In the genomic region with DNA sequence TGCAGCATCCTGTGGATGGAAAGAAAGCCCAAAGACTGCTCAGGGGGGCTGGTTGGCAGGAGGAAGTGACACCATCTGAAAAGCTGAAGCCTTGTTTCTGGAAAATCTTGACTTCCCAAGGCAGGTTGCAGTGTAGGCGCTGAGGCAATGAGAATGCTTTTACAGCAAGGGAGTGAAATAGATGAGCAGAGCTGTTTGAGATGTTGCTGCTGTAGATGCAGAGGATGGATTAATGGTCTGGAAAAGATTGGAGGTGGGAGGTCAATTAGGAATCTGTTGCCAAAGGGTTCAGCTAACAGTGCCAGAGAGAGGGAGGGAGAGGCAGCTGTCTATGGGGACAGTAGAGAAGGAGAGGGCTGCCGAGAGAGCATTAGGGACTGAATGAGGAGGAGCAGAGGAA, we compare ENCODE assay signal across 21 mouse cellular contexts. TPM values are rescaled to one million over a fixed set of nuclear protein-coding genes. Genes with fewer than 3 reads are reported as not detected.
A peak's percentile ranks its signal among the peaks of the same experiment; 100 is the strongest.
DNase-seq lines count a peak whose midpoint lies in the region; ATAC-seq and TF ChIP-seq lines count a peak whose summit lies in the region.
"Had no signal": no experiment of that assay in that cellular context is flagged by ENCODE, and none has a peak within 500 bp of the region (broad histone marks: within the 10 kb centered on the region; RNA-seq: fewer than 3 reads in every experiment).

No protein-coding gene starts in this region.

- 24% methylated on average over 2 of the region's 2 CpGs for WGBS in neural tube, embryonic 12.5 days
- WGBS in intestine, embryonic 15.5 days, result 69% methylated on average over 2 of the region's 2 CpGs

- DNase-seq in embryo, embryonic 10.5 days (ENCODE audit: low spot score), result peak; percentile 14
- no peak for DNase-seq in embryo, embryonic 10 days (ENCODE audit: low spot score)
- no peak for DNase-seq in layer of hippocampus, adult 2 months (ENCODE audit: low spot score in 2 of 2)
- no peak for DNase-seq in layer of hippocampus, adult 8-10 months (ENCODE audit: low spot score in 2 of 2)
- DNase-seq in lung, postnatal 10 days, result no peak
- DNase-seq: adrenal gland, adult 2 months; cerebellum, adult 11-12 months; gastrocnemius, postnatal 14 days; heart, postnatal 10 days; kidney, postnatal 36 days; lung, embryonic 14.5 days; midbrain, embryonic 14.5 days; thymus, adult 2 months had no signal

- ATAC-seq in neural tube, embryonic 12.5 days (ENCODE audit: low FRiP score, low read depth), result peak; percentile 45; the same call in 1 of the 2 replicates
- ATAC-seq in intestine, embryonic 15.5 days, result no peak
- ATAC-seq: inflammation-experienced regulatory T-cells, adult 6 months; liver, embryonic 12.5 days had no signal

- H3K27ac ChIP-seq in layer of hippocampus, adult 2 months, result peak overlapping the region; percentile 76
- H3K27ac ChIP-seq in cortical plate, adult 2 months (ENCODE audit: insufficient read depth, low read length), result peak overlapping the region; percentile 63
- no peak overlapping the region for H3K27ac ChIP-seq in neural tube, embryonic 12.5 days
- no peak overlapping the region for H3K27ac ChIP-seq in intestine, embryonic 15.5 days
- H3K27ac ChIP-seq: embryonic facial prominence, embryonic 13.5 days; liver, embryonic 12.5 days; macrophage had no signal

- no peaks in the 10 kb centered on the region for H3K9me3 ChIP-seq in neural tube, embryonic 12.5 days
- no peaks in the 10 kb centered on the region for H3K9me3 ChIP-seq in intestine, embryonic 15.5 days
- H3K9me3 ChIP-seq: embryonic facial prominence, embryonic 13.5 days; liver, embryonic 12.5 days had no signal

- peaks cover 5% of the 10 kb centered on the region; the same call in 1 of the 2 replicates for H3K4me1 ChIP-seq in cortical plate, adult 2 months (ENCODE audit: control insufficient read depth, insufficient read depth, low read length)
- H3K4me1 ChIP-seq in neural tube, embryonic 12.5 days, result peaks cover 8% of the 10 kb centered on the region
- no peaks in the 10 kb centered on the region for H3K4me1 ChIP-seq in intestine, embryonic 15.5 days (replicated peaks)
- H3K4me1 ChIP-seq: embryonic facial prominence, embryonic 13.5 days; liver, embryonic 12.5 days had no signal

- TF ChIP-seq CTCF in layer of hippocampus, adult 2 months (conservative IDR thresholded peaks at IDR 0.05), result no peak
- TF ChIP-seq CTCF in cortical plate, adult 2 months (IDR thresholded peaks at IDR 0.05; ENCODE audit: extremely low read depth, insufficient read depth, low read length), result no peak

- no peak overlapping the region for H3K9ac ChIP-seq in neural tube, embryonic 12.5 days
- H3K9ac ChIP-seq in intestine, embryonic 15.5 days, result no peak overlapping the region
- H3K9ac ChIP-seq: embryonic facial prominence, embryonic 13.5 days; liver, embryonic 12.5 days; lung, embryonic 14.5 days had no signal

- no peak overlapping the region for H3K4me3 ChIP-seq in layer of hippocampus, adult 2 months
- H3K4me3 ChIP-seq in cortical plate, adult 2 months (ENCODE audit: insufficient read depth, low read length), result no peak overlapping the region
- no peak overlapping the region for H3K4me3 ChIP-seq in neural tube, embryonic 12.5 days
- H3K4me3 ChIP-seq in intestine, embryonic 15.5 days (replicated peaks), result no peak overlapping the region
- H3K4me3 ChIP-seq: embryonic facial prominence, embryonic 13.5 days; liver, embryonic 12.5 days had no signal

- no peak for TF ChIP-seq POLR2A in cortical plate, adult 2 months (IDR thresholded peaks at IDR 0.05; ENCODE audit: extremely low read depth, insufficient read depth, low read length)

- no peaks in the 10 kb centered on the region for H3K36me3 ChIP-seq in neural tube, embryonic 12.5 days
- no peaks in the 10 kb centered on the region for H3K36me3 ChIP-seq in intestine, embryonic 15.5 days
- H3K36me3 ChIP-seq: embryonic facial prominence, embryonic 13.5 days; liver, embryonic 12.5 days had no signal

- H3K27me3 ChIP-seq in neural tube, embryonic 12.5 days (replicated peaks), result no peaks in the 10 kb centered on the region
- H3K27me3 ChIP-seq in intestine, embryonic 15.5 days (replicated peaks), result no peaks in the 10 kb centered on the region
- H3K27me3 ChIP-seq: embryonic facial prominence, embryonic 13.5 days; liver, embryonic 12.5 days had no signal

- no peak overlapping the region for H3K4me2 ChIP-seq in neural tube, embryonic 12.5 days (replicated peaks)
- no peak overlapping the region for H3K4me2 ChIP-seq in intestine, embryonic 15.5 days (replicated peaks)
- H3K4me2 ChIP-seq: embryonic facial prominence, embryonic 13.5 days; liver, embryonic 12.5 days; lung, embryonic 14.5 days had no signal

RNA-seq across cellular contexts. Expression of a gene that starts 37.1 kb away (rescaled TPM):
- 1 to 10 TPM; 7.7 TPM for total RNA-seq in layer of hippocampus, adult 2 months (2021)
- 1 to 10 TPM; 6.9 to 8.9 (median 7.9) TPM for total RNA-seq in layer of hippocampus, adult 8-10 months (2022)
- 7.3 and 9.2 TPM in 2 replicates for polyA plus RNA-seq in cortical plate, adult 2 months (2012; rRNA removed)
- 1.1 and 1.4 TPM in 2 replicates for polyA plus RNA-seq in neural tube, embryonic 12.5 days (2016; fragmentation: Nextera tagmentation; extraction: Ambion mirVana)
- 0.20 TPM in 2 replicates for polyA plus RNA-seq in intestine, embryonic 15.5 days (2015; fragmentation: Nextera tagmentation; extraction: Ambion mirVana)
- total RNA-seq: MEL had no signal
- polyA plus RNA-seq: inflammation-experienced regulatory T-cells, adult 6 months; liver, embryonic 12.5 days; lung, embryonic 14.5 days; macrophage had no signal

Comparison
In these comparisons a context has a peak if more than half of its experiments do, and no peak if none do; other contexts are left out.
1. H3K27ac ChIP-seq: peak in layer of hippocampus, adult 2 months (single experiment) and cortical plate, adult 2 months (single experiment); none in neural tube, embryonic 12.5 days (single experiment) and intestine, embryonic 15.5 days (single experiment).